Mouse (Mus musculus): ENCODE data around the gene Tead1. TPM values are rescaled to one million over a fixed set of nuclear protein-coding genes. Genes with fewer than 3 reads are reported as not detected.

The Tead1 gene
- polyA plus RNA-seq, 1 experiment = 210 TPM

- no peak overlapping the region for H3K9ac ChIP-seq (ENCODE audit: low read depth, poor library complexity, severe bottlenecking)
- no peak overlapping the region for H3K4me3 ChIP-seq (ENCODE audit: low read depth, low read length)
- no peaks in the 10 kb centered on the region for H3K36me3 ChIP-seq (ENCODE audit: control insufficient read depth, insufficient read depth, low read length, poor library complexity, severe bottlenecking)
- H3K27ac ChIP-seq (ENCODE audit: insufficient read depth, low read length) = no peak overlapping the region
- H3K27me3 ChIP-seq (ENCODE audit: control insufficient read depth, insufficient read depth, low read length, poor library complexity, severe bottlenecking) = no peaks in the 10 kb centered on the region
- no peak for TF ChIP-seq EP300 (IDR thresholded peaks at IDR 0.05; ENCODE audit: insufficient read depth, low read depth, low read length)
- no peak for TF ChIP-seq CTCF (IDR thresholded peaks at IDR 0.05; ENCODE audit: low read depth, low read length)
- no peak for TF ChIP-seq POLR2A (IDR thresholded peaks at IDR 0.05; ENCODE audit: insufficient read depth, low read length)
- peaks cover 14% of the 10 kb centered on the region for H3K4me1 ChIP-seq (ENCODE audit: control insufficient read depth, insufficient read depth, low read length)
- no peaks in the 10 kb centered on the region for H3K9me3 ChIP-seq (replicated peaks; ENCODE audit: control insufficient read depth, insufficient read depth, low read length, poor library complexity, severe bottlenecking)
Measured at GRCm38 (mm10) chr7:112831446-112831845, 152.3 kb downstream of the Tead1 start.

DNA sequence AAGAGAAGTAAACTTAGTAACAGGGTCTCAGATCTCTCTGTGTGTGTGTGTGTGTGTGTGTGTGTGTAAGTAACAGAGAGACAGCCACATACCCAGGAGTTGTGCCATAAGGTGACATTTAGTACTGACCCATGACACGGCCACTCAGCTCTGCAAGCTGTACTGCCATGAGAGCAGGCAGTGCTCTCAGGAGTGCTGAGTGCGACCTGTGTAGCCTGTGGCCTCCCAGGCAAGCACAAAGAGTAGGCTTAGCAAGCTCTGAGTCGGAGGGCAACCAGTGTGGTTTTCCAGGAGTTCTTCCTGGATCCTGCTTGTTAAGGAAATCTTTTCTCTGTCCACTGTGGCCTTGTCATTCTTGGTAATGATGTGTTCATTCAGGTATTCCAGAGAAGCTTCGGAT lies 154.0 kb downstream of the Tead1 start:
- Histone ChIP-seq H3K36me3 (ENCODE audit: control insufficient read depth, insufficient read depth, low read length, poor library complexity, severe bottlenecking) (no peaks in the 10 kb centered on the region), H3K27ac (ENCODE audit: insufficient read depth, low read length) (peak overlapping the region; percentile 21; the same call in 1 of the 2 replicates), H3K4me1 (ENCODE audit: control insufficient read depth, insufficient read depth, low read length) (peaks cover 14% of the 10 kb centered on the region), H3K4me3 (ENCODE audit: low read depth, low read length) (no peak overlapping the region), H3K9me3 (replicated peaks; ENCODE audit: control insufficient read depth, insufficient read depth, low read length, poor library complexity, severe bottlenecking) (no peaks in the 10 kb centered on the region), H3K27me3 (ENCODE audit: control insufficient read depth, insufficient read depth, low read length, poor library complexity, severe bottlenecking) (no peaks in the 10 kb centered on the region), H3K9ac (ENCODE audit: low read depth, poor library complexity, severe bottlenecking) (no peak overlapping the region)
- TF ChIP-seq POLR2A (IDR thresholded peaks at IDR 0.05; ENCODE audit: insufficient read depth, low read length) (no peak), EP300 (IDR thresholded peaks at IDR 0.05; ENCODE audit: insufficient read depth, low read depth, low read length) (no peak), CTCF (IDR thresholded peaks at IDR 0.05; ENCODE audit: low read depth, low read length) (no peak)

DNA sequence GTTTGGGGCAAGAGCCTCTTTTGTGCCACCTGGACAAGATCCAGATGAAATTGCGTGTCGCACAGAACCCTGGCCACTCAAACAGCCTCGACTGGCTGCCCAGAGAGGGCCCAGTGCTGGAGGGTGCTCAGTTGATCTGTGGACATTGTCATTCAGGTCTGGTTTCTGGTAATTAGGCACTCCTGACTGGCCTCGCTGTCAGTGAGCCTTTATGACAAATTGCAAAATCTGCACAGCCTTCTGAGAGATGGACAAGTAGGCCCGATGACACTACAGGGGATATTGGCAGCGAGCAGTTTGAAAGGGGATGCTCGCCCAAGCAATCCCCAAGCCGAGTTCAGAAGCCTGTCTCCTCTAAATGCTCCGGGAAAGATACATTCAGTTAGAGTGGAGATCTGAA lies 157.0 kb downstream of the Tead1 start:
- H3K36me3 ChIP-seq (ENCODE audit: control insufficient read depth, insufficient read depth, low read length, poor library complexity, severe bottlenecking) = no peaks in the 10 kb centered on the region
- H3K4me3 ChIP-seq (ENCODE audit: low read depth, low read length) = no peak overlapping the region
- H3K9me3 ChIP-seq (replicated peaks; ENCODE audit: control insufficient read depth, insufficient read depth, low read length, poor library complexity, severe bottlenecking) = no peaks in the 10 kb centered on the region
- TF ChIP-seq EP300 (IDR thresholded peaks at IDR 0.05; ENCODE audit: insufficient read depth, low read depth, low read length) = no peak
- no peak for TF ChIP-seq POLR2A (IDR thresholded peaks at IDR 0.05; ENCODE audit: insufficient read depth, low read length)
- no peak for TF ChIP-seq CTCF (IDR thresholded peaks at IDR 0.05; ENCODE audit: low read depth, low read length)
- H3K27me3 ChIP-seq (ENCODE audit: control insufficient read depth, insufficient read depth, low read length, poor library complexity, severe bottlenecking) = no peaks in the 10 kb centered on the region
- H3K27ac ChIP-seq (ENCODE audit: insufficient read depth, low read length) = no peak overlapping the region
- peaks cover 7% of the 10 kb centered on the region for H3K4me1 ChIP-seq (ENCODE audit: control insufficient read depth, insufficient read depth, low read length)
- no peak overlapping the region for H3K9ac ChIP-seq (ENCODE audit: low read depth, poor library complexity, severe bottlenecking)

GRCm38 (mm10) chr7:112838131-112838530 lies 159.0 kb downstream of the Tead1 start:
- H3K9me3 ChIP-seq (replicated peaks; ENCODE audit: control insufficient read depth, insufficient read depth, low read length, poor library complexity, severe bottlenecking) = no peaks in the 10 kb centered on the region
- no peak overlapping the region for H3K4me3 ChIP-seq (ENCODE audit: low read depth, low read length)
- no peak for TF ChIP-seq POLR2A (IDR thresholded peaks at IDR 0.05; ENCODE audit: insufficient read depth, low read length)
- H3K9ac ChIP-seq (ENCODE audit: low read depth, poor library complexity, severe bottlenecking) = no peak overlapping the region
- no peaks in the 10 kb centered on the region for H3K27me3 ChIP-seq (ENCODE audit: control insufficient read depth, insufficient read depth, low read length, poor library complexity, severe bottlenecking)
- H3K27ac ChIP-seq (ENCODE audit: insufficient read depth, low read length) = no peak overlapping the region
- peaks cover under 1% of the 10 kb centered on the region for H3K4me1 ChIP-seq (ENCODE audit: control insufficient read depth, insufficient read depth, low read length)
- H3K36me3 ChIP-seq (ENCODE audit: control insufficient read depth, insufficient read depth, low read length, poor library complexity, severe bottlenecking) = no peaks in the 10 kb centered on the region

- no peaks in the 10 kb centered on the region for H3K9me3 ChIP-seq (replicated peaks; ENCODE audit: control insufficient read depth, insufficient read depth, low read length, poor library complexity, severe bottlenecking)
- peaks cover 2% of the 10 kb centered on the region for H3K4me1 ChIP-seq (ENCODE audit: control insufficient read depth, insufficient read depth, low read length)
- H3K9ac ChIP-seq (ENCODE audit: low read depth, poor library complexity, severe bottlenecking) = no peak overlapping the region
- TF ChIP-seq POLR2A (IDR thresholded peaks at IDR 0.05; ENCODE audit: insufficient read depth, low read length) (no peak), CTCF (IDR thresholded peaks at IDR 0.05; ENCODE audit: low read depth, low read length) (no peak), EP300 (IDR thresholded peaks at IDR 0.05; ENCODE audit: insufficient read depth, low read depth, low read length) (no peak)
- no peaks in the 10 kb centered on the region for H3K27me3 ChIP-seq (ENCODE audit: control insufficient read depth, insufficient read depth, low read length, poor library complexity, severe bottlenecking)
- H3K27ac ChIP-seq (ENCODE audit: insufficient read depth, low read length) = peak overlapping the region; percentile 80; the same call in 1 of the 2 replicates
- no peaks in the 10 kb centered on the region for H3K36me3 ChIP-seq (ENCODE audit: control insufficient read depth, insufficient read depth, low read length, poor library complexity, severe bottlenecking)
- no peak overlapping the region for H3K4me3 ChIP-seq (ENCODE audit: low read depth, low read length)
Measured at GRCm38 (mm10) chr7:112840351-112840750, 161.2 kb downstream of the Tead1 start.

- Histone ChIP-seq H3K9me3 (replicated peaks; ENCODE audit: control insufficient read depth, insufficient read depth, low read length, poor library complexity, severe bottlenecking) (no peaks in the 10 kb centered on the region), H3K36me3 (ENCODE audit: control insufficient read depth, insufficient read depth, low read length, poor library complexity, severe bottlenecking) (no peaks in the 10 kb centered on the region), H3K4me1 (ENCODE audit: control insufficient read depth, insufficient read depth, low read length) (peaks cover 2% of the 10 kb centered on the region), H3K4me3 (ENCODE audit: low read depth, low read length) (0 out of 2 replicates have a peak overlapping the region, but pooled peaks have one; percentile 11), H3K27ac (ENCODE audit: insufficient read depth, low read length) (peak overlapping the region; percentile 80; the same call in 1 of the 2 replicates), H3K9ac (ENCODE audit: low read depth, poor library complexity, severe bottlenecking) (0 out of 2 replicates have a peak overlapping the region, but pooled peaks have one; percentile 25), H3K27me3 (ENCODE audit: control insufficient read depth, insufficient read depth, low read length, poor library complexity, severe bottlenecking) (no peaks in the 10 kb centered on the region)
- TF ChIP-seq EP300 (IDR thresholded peaks at IDR 0.05; ENCODE audit: insufficient read depth, low read depth, low read length) = no peak
- no peak for TF ChIP-seq CTCF (IDR thresholded peaks at IDR 0.05; ENCODE audit: low read depth, low read length)
- TF ChIP-seq POLR2A (IDR thresholded peaks at IDR 0.05; ENCODE audit: insufficient read depth, low read length) = no peak
Measured at GRCm38 (mm10) chr7:112840890-112841289, 161.8 kb downstream of the Tead1 start.
